Mouse (Mus musculus) megakaryocyte, embryonic 14.5 days (primary cell): Measurements from ENCODE around the gene Gm20388. TPM values are rescaled to one million over a fixed set of nuclear protein-coding genes. Genes with fewer than 3 reads are reported as not detected.

ENCODE experiments used
- H3K27me3 ChIP-seq: replicated peaks from 2 replicates; pipeline ENCODE3; 2012; ENCODE audit warnings: inconsistent platforms
- H3K36me3 ChIP-seq: replicated peaks from 2 replicates; pipeline ENCODE3; 2012; ENCODE audit warnings: low read length, inconsistent platforms, mixed read lengths
- H3K4me1 ChIP-seq: 2 replicates; pipeline ENCODE4 v1.6.1; 2012; ENCODE audit warnings: inconsistent platforms
- H3K4me3 ChIP-seq: replicated peaks from 2 replicates; pipeline ENCODE3; 2012; ENCODE audit warnings: moderate library complexity, mild to moderate bottlenecking, inconsistent platforms
- H3K9me3 ChIP-seq: 2 replicates; pipeline ENCODE4 v1.6.1; 2012; ENCODE audit warnings: inconsistent platforms
- FLI1 ChIP-seq: IDR thresholded peaks from 2 replicates; pipeline ENCODE4 v1.6.1; 2012; ENCODE audit warnings: low read length, inconsistent platforms, mixed read lengths
- GATA1 ChIP-seq: IDR thresholded peaks from 3 replicates; pipeline ENCODE4 v1.6.1; 2012; ENCODE audit warnings: mixed read lengths, low read length, inconsistent platforms, borderline replicate concordance
- polyA plus RNA-seq: library from polyadenylated mRNA; stranded (reverse); fragments of >175 nt; gene quantifications from 2 replicates; pipeline ENCODE4 v1.2.3, GENCODE M21; 2012; ENCODE audit warnings: low replicate concordance; ENCODE audit not compliant: insufficient read depth

Gm20388 gene
- polyA plus RNA-seq, 1 experiment, result 111 TPM

DNA sequence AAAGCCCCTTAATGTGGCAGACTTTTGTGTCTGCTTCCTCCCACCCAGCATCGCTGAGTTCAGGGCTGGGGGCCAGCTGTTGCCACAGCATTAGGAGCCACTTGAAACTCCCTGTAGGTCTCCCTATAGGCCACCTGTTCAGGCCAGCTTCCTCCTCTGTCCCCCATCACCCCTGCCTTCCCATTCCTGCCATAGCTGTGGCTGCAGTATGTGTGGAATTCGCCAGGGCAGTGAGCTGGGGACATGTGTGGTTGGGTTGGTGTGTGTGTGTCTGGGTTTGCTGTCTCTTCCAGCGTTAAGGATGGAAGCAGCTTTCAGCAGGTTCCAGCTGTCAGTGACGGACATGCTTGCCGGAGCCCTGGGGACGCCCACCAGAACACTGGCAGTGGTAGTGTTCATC, 2125.7 kb downstream of the Gm20388 start:
- H3K27me3 ChIP-seq, result peaks cover 92% of the 10 kb centered on the region
- H3K9me3 ChIP-seq, result no peaks in the 10 kb centered on the region
- no peak overlapping the region for H3K4me3 ChIP-seq
- no peaks in the 10 kb centered on the region for H3K36me3 ChIP-seq
- TF ChIP-seq FLI1 (no peak), GATA1 (no peak)
- peaks cover 23% of the 10 kb centered on the region for H3K4me1 ChIP-seq

DNA sequence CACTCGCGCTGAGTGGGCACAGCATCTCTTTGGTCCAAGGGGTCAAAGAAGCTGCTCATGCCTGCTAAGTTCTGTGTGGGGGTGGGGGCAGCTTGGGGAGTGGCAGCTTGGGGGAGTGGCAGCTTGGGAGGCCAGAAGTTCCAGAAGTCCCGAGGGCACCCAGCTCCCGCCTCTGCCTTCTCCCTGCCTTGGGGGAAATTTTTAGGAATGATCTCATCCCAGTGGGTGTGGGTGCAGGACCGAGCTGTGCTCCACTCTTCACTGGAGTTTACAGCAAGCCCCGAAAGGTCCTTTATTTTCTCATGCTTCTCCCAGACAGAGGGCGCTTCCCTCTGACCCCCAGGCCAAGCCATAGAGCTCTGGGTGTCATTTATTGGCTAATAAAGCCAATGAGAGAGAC, 2126.6 kb downstream of the Gm20388 start:
- TF ChIP-seq GATA1 (no peak), FLI1 (no peak)
- Histone ChIP-seq H3K9me3 (no peaks in the 10 kb centered on the region), H3K36me3 (no peaks in the 10 kb centered on the region), H3K4me1 (peaks cover 27% of the 10 kb centered on the region), H3K4me3 (no peak overlapping the region), H3K27me3 (peaks cover 96% of the 10 kb centered on the region)

DNA sequence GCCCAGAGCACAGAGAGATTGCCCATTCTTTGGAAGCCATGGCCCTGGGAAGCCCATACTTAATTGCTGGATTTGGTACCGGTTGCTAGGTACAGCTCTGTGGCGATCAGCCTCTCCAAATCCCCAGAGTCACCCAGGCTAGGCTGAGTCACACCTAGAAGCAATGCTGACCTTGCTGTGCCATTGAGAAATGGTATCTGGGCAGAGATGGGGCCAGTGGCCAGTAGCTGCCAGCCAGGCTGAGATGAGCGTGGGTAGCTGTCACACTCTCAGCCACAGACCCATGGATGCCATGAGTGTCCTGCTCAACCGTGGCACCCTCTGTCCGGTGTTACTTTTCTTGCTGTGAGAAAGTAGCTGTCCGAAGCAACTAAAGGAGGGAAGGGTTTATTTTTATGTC, 2127.4 kb downstream of the Gm20388 start:
- H3K27me3 ChIP-seq, result peaks cover 96% of the 10 kb centered on the region
- no peak for TF ChIP-seq FLI1
- no peak for TF ChIP-seq GATA1
- H3K9me3 ChIP-seq, result no peaks in the 10 kb centered on the region
- no peak overlapping the region for H3K4me3 ChIP-seq
- H3K36me3 ChIP-seq, result no peaks in the 10 kb centered on the region
- H3K4me1 ChIP-seq, result peaks cover 28% of the 10 kb centered on the region

DNA sequence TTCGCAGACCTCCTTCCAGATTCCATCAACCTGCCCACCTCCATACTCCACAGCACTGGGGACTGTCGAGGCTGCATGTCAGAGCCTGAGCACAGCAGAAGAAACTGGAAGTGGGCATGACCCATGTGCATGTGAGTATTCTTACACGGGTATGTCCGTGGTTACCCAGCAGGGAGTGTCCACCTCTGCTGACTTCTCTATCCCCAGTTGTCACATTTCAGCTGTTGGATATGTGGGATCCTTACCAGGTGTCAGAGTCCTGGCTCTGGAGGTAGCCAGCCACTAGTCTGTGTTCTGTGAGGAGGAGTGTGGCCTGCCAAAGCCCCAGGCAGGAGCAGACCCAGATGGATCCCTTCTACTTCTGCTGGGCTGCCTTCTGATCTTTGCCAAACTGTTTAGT, 2128.8 kb downstream of the Gm20388 start:
- Histone ChIP-seq H3K4me1 (peaks cover 30% of the 10 kb centered on the region), H3K36me3 (no peaks in the 10 kb centered on the region), H3K4me3 (no peak overlapping the region), H3K27me3 (peaks cover 96% of the 10 kb centered on the region), H3K9me3 (no peaks in the 10 kb centered on the region)
- no peak for TF ChIP-seq FLI1
- TF ChIP-seq GATA1, result no peak

DNA sequence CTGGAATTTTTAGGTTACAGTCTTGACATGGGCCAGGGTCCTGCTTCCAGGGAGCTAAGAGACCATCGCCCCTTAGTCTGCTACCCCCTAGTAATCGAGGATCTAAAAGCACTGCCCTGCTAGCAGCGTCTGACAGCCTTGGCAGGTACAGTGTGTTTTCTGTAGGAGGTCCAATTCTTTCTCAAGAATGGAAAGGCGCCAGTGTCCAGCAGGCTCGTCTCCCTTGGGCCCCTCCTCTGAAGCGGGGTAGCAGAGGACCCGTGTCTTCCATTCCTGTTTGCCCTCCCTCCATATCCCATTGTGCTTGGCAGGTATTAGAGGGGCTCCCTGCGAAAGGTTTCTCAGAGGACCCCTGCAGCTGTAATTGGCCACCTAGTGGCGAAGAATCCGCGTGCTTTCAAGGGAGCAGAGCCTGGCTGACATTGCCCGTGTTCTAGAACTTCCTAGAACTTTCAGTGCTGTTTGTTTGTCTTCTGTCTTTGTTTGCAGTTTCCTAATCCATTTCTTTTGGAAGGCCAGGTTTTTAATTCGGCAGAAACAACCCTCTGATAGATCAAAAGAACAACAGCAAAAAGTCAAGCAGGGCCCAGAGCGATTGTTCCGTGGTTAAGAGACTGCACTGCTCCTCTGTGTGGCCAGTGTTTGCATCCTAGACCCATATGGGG, 2136.7 kb downstream of the Gm20388 start:
- Histone ChIP-seq H3K9me3 (no peaks in the 10 kb centered on the region), H3K27me3 (peaks cover 89% of the 10 kb centered on the region), H3K36me3 (no peaks in the 10 kb centered on the region), H3K4me3 (no peak overlapping the region), H3K4me1 (peaks cover 24% of the 10 kb centered on the region)
- no peak for TF ChIP-seq FLI1
- TF ChIP-seq GATA1, result no peak

- H3K9me3 ChIP-seq, result no peaks in the 10 kb centered on the region
- H3K4me3 ChIP-seq, result no peak overlapping the region
- peaks cover 22% of the 10 kb centered on the region for H3K4me1 ChIP-seq
- H3K27me3 ChIP-seq, result peaks cover 82% of the 10 kb centered on the region
- no peak for TF ChIP-seq GATA1
- no peak for TF ChIP-seq FLI1
- H3K36me3 ChIP-seq, result no peaks in the 10 kb centered on the region
These were observed 2138.6 kb downstream of the Gm20388 start for GRCm38 (mm10) chr8:122049266-122049665.

DNA sequence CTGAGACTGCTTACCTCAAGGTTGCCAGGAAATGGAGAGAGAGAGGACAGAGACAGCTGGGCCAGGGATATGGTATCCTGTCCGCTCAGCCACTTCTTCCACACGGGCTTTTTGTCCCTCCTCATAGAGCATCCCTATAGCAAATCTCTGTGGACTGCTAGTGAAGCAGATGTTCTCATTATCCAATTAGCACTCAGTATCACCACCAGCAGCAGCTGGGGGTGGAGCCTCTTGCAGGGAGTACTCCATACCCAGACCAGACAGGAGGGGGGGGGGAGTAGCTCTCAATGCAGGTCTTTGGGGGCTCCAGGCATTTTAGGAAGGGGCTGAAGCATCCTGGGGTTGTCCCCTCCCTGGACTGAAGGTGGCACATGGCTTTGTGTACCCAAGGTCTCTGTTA, 2139.3 kb downstream of the Gm20388 start:
- H3K27me3 ChIP-seq, result peaks cover 83% of the 10 kb centered on the region
- no peaks in the 10 kb centered on the region for H3K36me3 ChIP-seq
- peaks cover 22% of the 10 kb centered on the region for H3K4me1 ChIP-seq
- TF ChIP-seq GATA1, result no peak
- no peak for TF ChIP-seq FLI1
- H3K4me3 ChIP-seq, result no peak overlapping the region
- no peaks in the 10 kb centered on the region for H3K9me3 ChIP-seq

DNA sequence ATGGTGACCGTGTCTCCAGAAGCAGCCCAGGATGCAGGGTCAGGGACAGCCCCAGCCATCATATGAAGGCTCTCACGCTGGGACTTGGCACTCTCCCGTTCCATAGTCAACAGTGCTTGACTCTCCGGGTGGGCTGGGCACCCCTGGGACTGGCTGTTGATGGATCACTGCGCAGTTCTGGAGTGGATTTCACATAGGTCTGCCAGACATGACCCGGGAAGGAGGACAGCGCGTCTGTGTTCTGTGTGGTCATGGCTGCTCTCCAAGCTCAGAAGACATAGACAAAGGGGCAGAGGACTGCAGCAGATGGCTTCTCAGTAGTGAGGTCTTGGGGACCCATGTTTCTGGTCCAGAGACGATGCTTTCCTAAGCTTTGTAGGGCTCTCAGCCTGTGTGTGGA, 2140.0 kb downstream of the Gm20388 start:
- Histone ChIP-seq H3K4me3 (no peak overlapping the region), H3K9me3 (no peaks in the 10 kb centered on the region), H3K27me3 (peaks cover 83% of the 10 kb centered on the region), H3K4me1 (peaks cover 28% of the 10 kb centered on the region), H3K36me3 (no peaks in the 10 kb centered on the region)
- TF ChIP-seq GATA1 (no peak), FLI1 (no peak)

- Histone ChIP-seq H3K36me3 (peaks cover 8% of the 10 kb centered on the region), H3K9me3 (no peaks in the 10 kb centered on the region), H3K4me1 (peaks cover 53% of the 10 kb centered on the region), H3K4me3 (no peak overlapping the region), H3K27me3 (peaks cover 62% of the 10 kb centered on the region)
- no peak for TF ChIP-seq GATA1
- TF ChIP-seq FLI1, result no peak
These were observed 2144.7 kb downstream of the Gm20388 start for GRCm38 (mm10) chr8:122055321-122055720.

DNA sequence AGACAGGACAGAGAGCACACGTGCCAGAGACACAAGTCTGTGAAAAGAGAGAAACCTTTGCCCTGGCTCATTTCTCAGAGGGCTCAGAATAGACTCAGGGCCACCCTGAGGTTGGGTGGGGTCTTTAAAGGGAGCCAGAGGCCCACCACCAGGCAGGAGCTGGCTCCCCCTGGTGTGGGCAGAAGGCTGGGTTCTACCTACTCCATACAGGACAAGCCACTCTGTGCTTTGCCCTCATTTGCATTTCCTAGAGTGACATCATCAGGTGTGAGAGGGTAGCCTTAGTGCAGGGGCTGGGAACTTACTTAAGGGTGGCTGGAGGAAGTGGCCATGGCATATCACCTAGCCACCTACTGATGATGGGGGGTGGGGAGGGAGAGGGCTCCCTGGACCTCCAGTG, 2145.5 kb downstream of the Gm20388 start:
- peaks cover 58% of the 10 kb centered on the region for H3K27me3 ChIP-seq
- H3K4me1 ChIP-seq, result peaks cover 53% of the 10 kb centered on the region

More for the DNA sequence above, 2145.5 kb downstream of the Gm20388 start:
- no peak overlapping the region for H3K4me3 ChIP-seq
- H3K9me3 ChIP-seq, result peaks cover under 1% of the 10 kb centered on the region; the same call in 1 of the 2 replicates
- peaks cover 8% of the 10 kb centered on the region for H3K36me3 ChIP-seq
- TF ChIP-seq FLI1, result no peak
- TF ChIP-seq GATA1, result no peak
